Mouse (Mus musculus): ENCODE data around the gene 4930438A08Rik. TPM values are rescaled to one million over a fixed set of nuclear protein-coding genes. Genes with fewer than 3 reads are reported as not detected.

Gene 4930438A08Rik
- polyA plus RNA-seq, 1 experiment from 2014 or later, result not detected

- 92% methylated on average over 3 of the region's 3 CpGs for WGBS
- Histone ChIP-seq H3K4me3 (no peak overlapping the region), H3K4me1 (peaks cover 19% of the 10 kb centered on the region), H3K9me3 (no peaks in the 10 kb centered on the region), H3K36me3 (replicated peaks) (peaks cover 67% of the 10 kb centered on the region), H3K27ac (no peak overlapping the region), H3K27me3 (ENCODE audit: poor library complexity, severe bottlenecking) (no peaks in the 10 kb centered on the region)
- DNase-seq (ENCODE audit: extremely low spot score, low spot score), result no peak
These were observed 60.1 kb downstream of the 4930438A08Rik start for GRCm38 (mm10) chr11:58334746-58335145.

Other genes with a start within 250 kb of the 4930438A08Rik start
- not detected in 2 replicates for gene Gm12248, start 181.7 kb upstream of the 4930438A08Rik start, polyA plus RNA-seq (2016; fragmentation: Nextera tagmentation; extraction: Ambion mirVana)
- gene Cnot8, start 170.6 kb upstream of the 4930438A08Rik start, polyA plus RNA-seq (2016; fragmentation: Nextera tagmentation; extraction: Ambion mirVana), result 90.9 and 96.1 TPM in 2 replicates
- 38.6 and 39.5 TPM in 2 replicates for gene Gemin5, start 106.3 kb upstream of the 4930438A08Rik start, polyA plus RNA-seq (2016; fragmentation: Nextera tagmentation; extraction: Ambion mirVana)
- gene Mrpl22, start 103.1 kb upstream of the 4930438A08Rik start, polyA plus RNA-seq (2016; fragmentation: Nextera tagmentation; extraction: Ambion mirVana), result 141 and 146 TPM in 2 replicates
- gene Igtp, start 75.2 kb upstream of the 4930438A08Rik start, polyA plus RNA-seq (2016; fragmentation: Nextera tagmentation; extraction: Ambion mirVana), result 1.2 and 1.7 TPM in 2 replicates
- 0.20 and 0.26 TPM in 2 replicates for gene Irgm2, start 75.2 kb upstream of the 4930438A08Rik start, polyA plus RNA-seq (2016; fragmentation: Nextera tagmentation; extraction: Ambion mirVana)
- gene Zfp692, start 32.3 kb downstream of the 4930438A08Rik start, polyA plus RNA-seq (2016; fragmentation: Nextera tagmentation; extraction: Ambion mirVana), result 27.1 and 30.9 TPM in 2 replicates
- gene Zfp672, start 55.5 kb downstream of the 4930438A08Rik start, polyA plus RNA-seq (2016; fragmentation: Nextera tagmentation; extraction: Ambion mirVana), result 23.9 and 24.1 TPM in 2 replicates
- 39.8 and 40.9 TPM in 2 replicates for gene Sh3bp5l, start 55.9 kb downstream of the 4930438A08Rik start, polyA plus RNA-seq (2016; fragmentation: Nextera tagmentation; extraction: Ambion mirVana)
- not detected in 2 replicates for gene Lypd8, start 104.2 kb downstream of the 4930438A08Rik start, polyA plus RNA-seq (2016; fragmentation: Nextera tagmentation; extraction: Ambion mirVana)
- not detected in 2 replicates for gene 1810065E05Rik, start 146.3 kb downstream of the 4930438A08Rik start, polyA plus RNA-seq (2016; fragmentation: Nextera tagmentation; extraction: Ambion mirVana)
- gene Gm12253, start 157.8 kb downstream of the 4930438A08Rik start, polyA plus RNA-seq (2016; fragmentation: Nextera tagmentation; extraction: Ambion mirVana), result not detected in 2 replicates
- gene Lypd9, start 178.1 kb downstream of the 4930438A08Rik start, polyA plus RNA-seq (2016; fragmentation: Nextera tagmentation; extraction: Ambion mirVana), result not detected in 2 replicates
- gene Olfr30, start 187.5 kb downstream of the 4930438A08Rik start, polyA plus RNA-seq (2016; fragmentation: Nextera tagmentation; extraction: Ambion mirVana), result not detected in 2 replicates
- not detected in 2 replicates for gene Olfr332, start 217.8 kb downstream of the 4930438A08Rik start, polyA plus RNA-seq (2016; fragmentation: Nextera tagmentation; extraction: Ambion mirVana)
- gene Olfr331, start 227.8 kb downstream of the 4930438A08Rik start, polyA plus RNA-seq (2016; fragmentation: Nextera tagmentation; extraction: Ambion mirVana), result not detected in 2 replicates

All from forebrain, embryonic 10.5 days (tissue).